Mouse (Mus musculus): Measurements from ENCODE around the gene Gstm7.
"Not testable (repeated sequence)": the region's sequence is repeated elsewhere in the genome, so short reads cannot be mapped to it uniquely, and the experiment has no call there.

Gstm7 gene

DNA sequence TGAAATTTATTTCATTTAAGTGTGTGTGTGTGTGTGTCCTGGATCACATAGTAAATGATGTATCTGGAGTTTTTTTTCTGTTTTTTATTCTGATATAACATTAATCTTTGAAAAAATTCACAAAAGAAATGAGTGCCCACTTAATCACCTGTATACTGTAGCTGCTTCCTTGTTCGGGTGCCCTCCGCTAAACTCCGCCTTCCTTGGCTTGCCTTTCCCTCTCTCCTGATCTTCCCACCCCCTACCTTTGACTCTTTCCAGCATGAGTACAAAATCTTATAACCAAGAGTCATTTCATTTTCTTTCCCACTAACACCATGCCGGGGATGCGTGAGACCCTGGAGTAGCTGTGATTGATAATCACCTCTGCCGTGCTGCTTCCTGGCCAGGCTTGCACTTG, 511 bp upstream of the Gstm7 start:
- DNase-seq, result no peak

- DNase-seq, result no peak
These were observed 483 bp downstream of the Gstm7 start for GRCm38 (mm10) chr3:107931134-107931533.

GRCm38 (mm10) chr3:107929731-107930130, 1.9 kb downstream of the Gstm7 start:
- no peak for DNase-seq

GRCm38 (mm10) chr3:107929243-107929642, 2.4 kb downstream of the Gstm7 start:
- DNase-seq, result no peak

DNA sequence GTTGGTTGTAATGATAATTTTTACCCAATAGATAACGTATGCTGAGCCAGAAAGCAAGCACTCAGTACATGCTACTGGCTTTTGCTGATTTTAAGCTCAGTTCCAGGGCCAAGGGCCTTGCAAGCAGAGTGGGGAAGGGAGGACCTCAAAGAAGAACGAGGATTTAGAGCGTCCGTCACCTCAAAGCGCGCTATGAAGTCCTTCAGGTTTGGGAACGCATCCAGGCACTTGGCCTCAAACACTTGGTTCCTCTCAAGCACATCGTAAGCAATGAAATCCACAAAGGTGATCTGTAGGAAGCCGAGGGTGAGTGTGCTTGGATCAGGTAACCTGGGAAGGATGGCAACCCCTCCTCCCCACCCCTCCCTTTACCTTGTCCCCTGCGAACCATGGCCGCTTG, 2.9 kb downstream of the Gstm7 start:
- no peak for DNase-seq

GRCm38 (mm10) chr3:107927841-107928240, 3.8 kb downstream of the Gstm7 start:
- no peak for DNase-seq

- DNase-seq, result no peak
These were observed 6.3 kb downstream of the Gstm7 start for GRCm38 (mm10) chr3:107925335-107925734.

- DNase-seq, result no peak
These were observed 11.3 kb downstream of the Gstm7 start for GRCm38 (mm10) chr3:107920348-107920747.

DNA sequence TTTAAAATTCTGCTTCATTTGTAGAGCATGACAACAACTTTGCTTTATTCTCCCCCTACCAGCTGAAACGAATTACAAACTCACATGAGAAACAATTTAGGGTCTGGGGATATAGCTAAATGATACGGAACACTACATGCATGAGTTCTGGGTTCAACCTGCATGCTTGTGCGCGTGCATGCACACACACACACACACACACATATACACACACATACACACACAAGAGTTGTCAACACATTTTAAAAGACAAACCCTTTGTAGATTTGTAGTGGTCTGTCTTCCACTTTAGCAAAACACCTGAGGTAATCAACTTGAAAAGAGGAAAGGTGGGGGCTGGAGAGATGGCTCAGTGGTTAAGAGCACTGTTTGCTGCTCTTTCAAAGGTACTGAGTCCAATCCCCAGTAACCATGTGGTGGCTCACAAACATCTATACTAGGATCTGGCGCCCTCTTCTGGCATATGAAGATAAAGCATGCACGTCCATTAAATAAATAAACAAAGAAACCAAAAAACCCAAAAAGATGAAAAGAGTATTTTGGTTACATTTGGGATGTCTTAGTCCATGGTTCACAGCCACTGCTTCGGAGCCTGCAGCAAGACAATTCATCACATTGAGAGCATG, 13.7 kb downstream of the Gstm7 start:
- peak; percentile 85 for DNase-seq

DNA sequence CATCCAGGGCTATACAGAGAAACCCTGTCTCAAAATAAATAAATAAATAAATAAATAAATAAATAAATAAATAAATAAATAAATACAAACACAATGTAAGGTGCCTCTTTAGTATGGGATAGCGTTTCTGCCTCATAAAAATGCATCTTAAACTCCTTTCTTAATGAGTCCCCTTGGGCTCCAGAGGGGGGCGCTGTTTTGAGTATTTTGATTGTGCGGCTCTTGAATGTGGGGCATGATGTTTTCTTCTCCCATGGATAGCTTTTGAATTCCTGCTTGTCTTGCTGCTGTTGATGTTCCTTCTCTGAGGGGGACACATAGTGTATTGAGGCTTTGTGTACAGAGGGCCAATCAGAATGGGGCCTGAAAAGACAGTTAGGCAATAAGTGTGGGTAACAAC, 14.5 kb downstream of the Gstm7 start:
- DNase-seq, result peak; percentile 51

DNA sequence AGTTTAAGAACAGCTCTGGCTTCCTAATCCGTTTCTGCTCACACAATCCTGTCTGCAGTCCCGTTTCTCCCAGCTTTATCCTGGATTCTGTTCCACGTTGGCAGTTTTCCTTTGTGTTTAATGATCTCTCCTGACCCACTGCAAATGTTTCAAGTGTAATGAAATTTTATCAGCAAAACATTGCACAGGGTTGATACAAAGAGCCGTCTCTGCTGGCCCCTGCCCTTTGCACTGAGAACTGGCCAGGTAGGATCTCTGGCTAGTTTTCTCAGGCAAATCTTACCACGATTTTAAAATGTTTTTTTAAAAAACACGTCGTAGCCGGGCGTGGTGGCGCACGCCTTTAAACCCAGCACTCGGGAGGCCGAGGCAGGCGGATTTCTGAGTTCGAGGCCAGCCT, 14.9 kb downstream of the Gstm7 start:
- DNase-seq, result no peak

GRCm38 (mm10) chr3:107905942-107906341, 25.7 kb downstream of the Gstm7 start:
- DNase-seq, result no peak

DNA sequence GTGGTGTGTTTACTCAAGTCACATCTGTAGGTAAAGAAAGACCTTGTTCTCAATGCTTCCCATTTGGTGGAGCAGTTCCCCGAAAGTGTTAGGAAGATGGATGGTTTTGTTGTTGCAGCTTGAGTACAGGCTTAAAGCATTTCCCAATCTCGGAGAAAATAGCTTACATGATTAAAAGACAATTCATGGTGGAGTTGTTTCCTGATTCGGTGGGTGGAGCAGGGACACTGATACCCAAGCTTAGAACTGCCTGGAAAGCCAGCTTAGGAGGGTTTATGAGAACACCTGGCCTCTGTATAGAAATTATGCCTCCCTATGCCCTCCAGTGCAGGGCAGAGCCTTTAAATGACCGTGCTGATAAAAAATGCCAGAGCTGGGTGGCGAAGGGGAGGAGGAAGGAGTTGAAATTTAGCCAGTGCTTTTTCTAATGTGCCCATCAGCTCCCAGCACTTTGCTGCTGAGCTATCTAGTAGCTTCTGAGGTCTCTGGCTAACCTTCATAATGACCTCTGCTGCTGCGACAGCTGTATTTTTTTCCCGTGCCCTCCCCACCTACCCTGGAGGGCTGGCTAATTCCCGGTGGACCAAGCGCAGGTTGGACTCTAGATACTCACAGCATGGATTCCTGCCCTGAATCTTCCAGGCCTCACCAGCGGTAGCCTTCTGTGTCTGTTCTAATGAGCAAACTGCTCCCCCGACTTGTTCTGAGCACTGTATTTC, 30.5 kb downstream of the Gstm7 start:
- peak; percentile 16 for DNase-seq

DNA sequence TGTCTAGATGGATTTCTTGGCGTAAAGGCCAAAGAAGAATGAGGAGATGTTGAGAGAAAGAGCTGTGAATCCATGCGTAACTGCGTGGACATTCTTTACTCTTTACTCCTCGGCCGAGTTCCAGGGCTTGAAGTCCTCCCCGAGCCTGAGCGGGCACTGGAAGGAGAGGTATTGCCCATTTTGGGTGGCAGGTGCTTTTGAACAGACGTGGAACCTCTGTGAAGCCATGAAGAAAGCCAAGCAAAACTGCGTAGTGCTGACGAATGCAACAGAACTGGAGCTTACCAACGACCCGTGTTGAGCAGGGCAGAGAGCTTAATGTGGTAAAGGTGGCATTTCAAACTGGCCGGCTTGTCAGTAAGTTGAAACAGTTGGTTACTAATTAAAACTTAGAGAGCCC, 32.9 kb downstream of the Gstm7 start:
- DNase-seq, result no peak

GRCm38 (mm10) chr3:107895720-107896569, 35.7 kb downstream of the Gstm7 start, which contains the start of gene Gstm5:
Gstm5 (plus strand) TSS chr3:107895821.
- DNase-seq, result peak; percentile 92

GRCm38 (mm10) chr3:107895194-107895719, 36.4 kb downstream of the Gstm7 start:
- DNase-seq, result no peak

DNA sequence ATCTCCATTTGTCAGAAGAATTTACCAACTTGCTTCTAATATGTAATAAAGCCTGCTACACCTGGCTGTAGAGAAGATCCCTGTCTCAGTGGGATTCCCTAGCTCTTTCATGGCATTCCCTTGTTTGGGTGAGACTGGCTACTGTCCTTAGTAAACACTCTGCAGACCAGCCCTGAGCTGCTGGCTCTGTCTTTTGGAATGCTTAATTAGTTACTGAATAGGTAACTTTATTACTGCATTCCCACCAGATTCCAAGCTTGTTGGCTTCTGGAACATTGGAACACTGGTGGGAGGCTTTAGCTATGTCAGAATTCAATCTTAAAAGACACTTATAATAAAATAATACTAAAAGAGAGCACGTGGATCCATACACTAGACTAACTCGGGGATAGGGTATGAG, 42.4 kb downstream of the Gstm7 start:
- not testable (repeated sequence) for DNase-seq

GRCm38 (mm10) chr3:107887674-107888495, 43.7 kb downstream of the Gstm7 start:
- DNase-seq, result peak; percentile 54

GRCm38 (mm10) chr3:107877747-107878736, 53.6 kb downstream of the Gstm7 start:
- no peak for DNase-seq

GRCm38 (mm10) chr3:107877005-107877404, 54.6 kb downstream of the Gstm7 start, which contains the start of gene Eps8l3:
Eps8l3 (plus strand) TSS chr3:107877229.
- no peak for DNase-seq
